Mouse (Mus musculus) R1 (cell line): Measurements from ENCODE around the gene 1110002E22Rik.

ENCODE experiments used
- DNase-seq: peaks from one replicate; pipeline ENCODE4 v3.0.0-alpha.2; 2018; ENCODE audit warnings: low read depth, low spot score

Gene 1110002E22Rik

GRCm38 (mm10) chr3:138105056-138105455, 40.2 kb downstream of the 1110002E22Rik start:
- no peak for DNase-seq

GRCm38 (mm10) chr3:138106887-138107286, 42.0 kb downstream of the 1110002E22Rik start:
- no peak for DNase-seq

- DNase-seq: no peak
Measured at GRCm38 (mm10) chr3:138110910-138111782, 46.3 kb downstream of the 1110002E22Rik start.

GRCm38 (mm10) chr3:138114106-138114505, 49.3 kb downstream of the 1110002E22Rik start:
- peak; percentile 57 for DNase-seq

GRCm38 (mm10) chr3:138116871-138117270, 52.0 kb downstream of the 1110002E22Rik start:
- no peak for DNase-seq

GRCm38 (mm10) chr3:138118392-138118791, 53.5 kb downstream of the 1110002E22Rik start:
- DNase-seq: no peak

GRCm38 (mm10) chr3:138118831-138119230, 54.0 kb downstream of the 1110002E22Rik start:
- no peak for DNase-seq

- no peak for DNase-seq
Measured at GRCm38 (mm10) chr3:138119444-138120105, 54.7 kb downstream of the 1110002E22Rik start.

- no peak for DNase-seq
Measured at GRCm38 (mm10) chr3:138121461-138121860, 56.6 kb downstream of the 1110002E22Rik start.

- DNase-seq: no peak
Measured at GRCm38 (mm10) chr3:138123842-138124241, 59.0 kb downstream of the 1110002E22Rik start.

- DNase-seq: no peak
Measured at GRCm38 (mm10) chr3:138129110-138129509, 64.3 kb downstream of the 1110002E22Rik start.

- DNase-seq: peak; percentile 56
Measured at GRCm38 (mm10) chr3:138130692-138131091, 65.8 kb downstream of the 1110002E22Rik start.
